Mouse (Mus musculus) megakaryocyte-erythroid progenitor cell, adult 5 weeks (primary cell): ENCODE results near the gene Mecom. TPM values are rescaled to one million over a fixed set of nuclear protein-coding genes. Genes with fewer than 3 reads are reported as not detected.

Experiments
- polyA plus RNA-seq: library from polyadenylated mRNA; stranded (reverse); fragments of >175 nt; gene quantifications from 2 replicates; pipeline ENCODE4 v1.2.3, GENCODE M21; 2012

Gene Mecom
- 0.45 and 0.80 TPM in 2 replicates for polyA plus RNA-seq

DNA sequence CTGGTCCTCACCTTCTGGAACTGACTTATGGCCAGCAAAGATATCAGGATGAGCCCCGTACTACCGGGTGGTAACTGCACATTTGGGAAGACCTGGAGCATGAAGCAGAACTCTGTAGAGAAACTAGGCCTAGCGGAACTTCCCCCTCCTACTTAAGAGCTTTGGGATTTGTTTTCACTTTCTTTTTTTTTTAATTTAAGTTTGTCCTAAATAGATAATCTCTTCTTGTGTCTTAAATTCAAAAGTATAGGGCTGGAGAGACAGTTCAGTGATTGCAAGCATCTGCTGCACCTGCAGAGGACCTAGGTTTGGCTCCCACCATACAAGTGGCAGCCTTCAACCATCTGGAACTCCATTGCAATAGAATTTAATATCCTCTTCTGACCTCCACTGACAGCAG, at the start of gene Mecom:
TSS of gene Mecom (minus strand) at position 101 of the 400 bp plus-strand sequence.

Other genes starting within 250 kb of the Mecom start
- 0.03 TPM in 1 of 2 replicates, not detected in the other for gene Actrt3, start 51.9 kb upstream of the Mecom start, polyA plus RNA-seq
- gene Mynn, start 54.1 kb upstream of the Mecom start, polyA plus RNA-seq = 1.1 and 1.2 TPM in 2 replicates
- not detected in 2 replicates for gene Lrriq4, start 96.5 kb upstream of the Mecom start, polyA plus RNA-seq
- 0.09 TPM in 1 of 2 replicates, not detected in the other for gene Lrrc34, start 99.9 kb upstream of the Mecom start, polyA plus RNA-seq
- 0.05 TPM in 1 of 2 replicates, not detected in the other for gene Lrrc31, start 151.8 kb upstream of the Mecom start, polyA plus RNA-seq
- not detected in 2 replicates for gene Samd7, start 198.3 kb upstream of the Mecom start, polyA plus RNA-seq
- 16.4 and 27.7 TPM in 2 replicates for gene Sec62, start 244.9 kb upstream of the Mecom start, polyA plus RNA-seq